Mouse (Mus musculus) neural tube, embryonic 10.5 days (tissue): ENCODE measurements at regions not wholly inside any gene's neighbourhood (a gene's known extent, or its start where the extent isn't known, plus 50 kb on each side); places are given as distances from the start of the nearest gene placed in this dataset.

Experiments used
- DNase-seq: peaks from one replicate; pipeline ENCODE4 v3.0.0-alpha.2; 2017; ENCODE audit warnings: low spot score; ENCODE audit errors: extremely low spot score

GRCm38 (mm10) chr9:122566060-122566459, 181.1 kb upstream of the Topaz1 start:
- no peak for DNase-seq

GRCm38 (mm10) chr9:122568691-122569441, 178.3 kb upstream of the Topaz1 start:
- DNase-seq = peak; percentile 54

- DNase-seq = peak; percentile 60
Measured at GRCm38 (mm10) chr9:122569511-122570455, 177.4 kb upstream of the Topaz1 start.

- DNase-seq = peak; percentile 35
Measured at GRCm38 (mm10) chr9:122571001-122571400, 176.1 kb upstream of the Topaz1 start.

GRCm38 (mm10) chr9:122571402-122572059, 175.6 kb upstream of the Topaz1 start:
- DNase-seq = no peak

GRCm38 (mm10) chr9:122572060-122572835, 174.9 kb upstream of the Topaz1 start:
- peak; percentile 79 for DNase-seq

GRCm38 (mm10) chr9:122572836-122573267, 174.3 kb upstream of the Topaz1 start:
- no peak for DNase-seq

- no peak for DNase-seq
Measured at GRCm38 (mm10) chr9:122585228-122585627, 161.9 kb upstream of the Topaz1 start.

GRCm38 (mm10) chr9:122586421-122586820, 160.7 kb upstream of the Topaz1 start:
- DNase-seq = no peak

- no peak for DNase-seq
Measured at GRCm38 (mm10) chr9:122586986-122587385, 160.2 kb upstream of the Topaz1 start.

- no peak for DNase-seq
Measured at GRCm38 (mm10) chr9:122588246-122588645, 158.9 kb upstream of the Topaz1 start.

GRCm38 (mm10) chr9:122592820-122593615, 154.1 kb upstream of the Topaz1 start:
- DNase-seq = no peak

GRCm38 (mm10) chr9:122595120-122595943, 151.8 kb upstream of the Topaz1 start:
- DNase-seq = peak; percentile 39

- no peak for DNase-seq
Measured at GRCm38 (mm10) chr9:122603106-122603505, 144.0 kb upstream of the Topaz1 start.

- DNase-seq = no peak
Measured at GRCm38 (mm10) chr9:122609616-122610015, 137.5 kb upstream of the Topaz1 start.

- DNase-seq = no peak
Measured at GRCm38 (mm10) chr9:122610918-122611317, 136.2 kb upstream of the Topaz1 start.

- DNase-seq = no peak
Measured at GRCm38 (mm10) chr9:122614579-122615252, 132.4 kb upstream of the Topaz1 start.

GRCm38 (mm10) chr9:122615351-122615750, 131.8 kb upstream of the Topaz1 start:
- peak; percentile 30 for DNase-seq

GRCm38 (mm10) chr9:122617793-122618192, 129.4 kb upstream of the Topaz1 start:
- DNase-seq = no peak
